12 mouse cellular contexts compared by ENCODE assay signal in the genomic region with DNA sequence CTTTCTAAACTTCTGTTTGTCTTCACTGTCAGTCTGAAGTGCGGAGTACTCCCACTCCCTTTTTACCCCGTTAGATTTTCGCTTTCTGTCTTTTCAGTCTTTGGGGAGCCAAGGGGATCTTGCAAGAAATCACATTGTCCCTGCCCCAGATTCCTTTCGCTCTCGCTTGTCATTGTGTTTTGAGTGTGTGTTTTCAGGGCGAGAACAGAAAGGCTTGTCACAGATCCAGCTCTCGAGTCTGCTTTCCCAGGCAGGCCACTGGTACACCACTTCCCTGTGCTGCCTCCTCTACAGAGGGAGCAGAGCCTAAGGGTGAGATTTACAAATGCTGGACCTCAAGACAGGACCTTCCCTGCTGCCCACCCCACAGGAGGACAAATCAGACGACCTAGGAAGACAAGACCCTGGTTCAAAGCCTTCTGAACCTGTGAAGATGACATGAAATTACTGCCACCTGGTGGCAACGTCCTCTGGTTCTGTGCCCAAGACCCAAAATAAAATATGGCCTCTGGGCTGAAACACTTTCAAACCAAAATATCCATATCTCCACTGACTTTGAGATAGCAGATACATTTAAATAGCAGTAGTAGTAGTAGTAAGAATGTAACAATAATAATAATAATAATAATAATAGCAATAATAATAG.
DNase-seq lines count a peak whose midpoint lies in the region; ATAC-seq and TF ChIP-seq lines count a peak whose summit lies in the region.
"Had no signal": no experiment of that assay in that cellular context is flagged by ENCODE, and none has a peak within 500 bp of the region (broad histone marks: within the 10 kb centered on the region; RNA-seq: fewer than 3 reads in every experiment).

No protein-coding gene starts in this region.

- ATAC-seq in midbrain, embryonic 15.5 days (replicated peaks), result no peak
- peak; percentile 35; the same call in 1 of the 2 replicates for ATAC-seq in hindbrain, postnatal 0 days
- no peak for ATAC-seq in kidney, embryonic 16.5 days (ENCODE audit: low FRiP score, low TSS enrichment)

- no peak overlapping the region for H3K9ac ChIP-seq in heart, adult 2 months (ENCODE audit: low read depth, low read length)
- no peak overlapping the region for H3K9ac ChIP-seq in midbrain, embryonic 15.5 days
- H3K9ac ChIP-seq in MEL (ENCODE audit: control insufficient read depth, low read depth, low read length, poor library complexity, severe bottlenecking), result no peak overlapping the region
- no peak overlapping the region for H3K9ac ChIP-seq in hindbrain, postnatal 0 days (replicated peaks; ENCODE audit: low read length)
- no peak overlapping the region for H3K9ac ChIP-seq in kidney, embryonic 16.5 days (replicated peaks; ENCODE audit: low read length)
- H3K9ac ChIP-seq: midbrain, embryonic 12.5 days had no signal

- no peaks in the 10 kb centered on the region for H3K36me3 ChIP-seq in heart, adult 2 months (ENCODE audit: control insufficient read depth, insufficient read depth, low read length)
- no peaks in the 10 kb centered on the region for H3K36me3 ChIP-seq in heart, embryonic 10.5 days
- H3K36me3 ChIP-seq in midbrain, embryonic 10.5 days, result no peaks in the 10 kb centered on the region
- H3K36me3 ChIP-seq in midbrain, embryonic 15.5 days (replicated peaks), result no peaks in the 10 kb centered on the region
- no peaks in the 10 kb centered on the region for H3K36me3 ChIP-seq in MEL (ENCODE audit: control insufficient read depth in 1 of 2, insufficient read depth in 2 of 2, low read length in 2 of 2)
- no peaks in the 10 kb centered on the region for H3K36me3 ChIP-seq in hindbrain, postnatal 0 days (ENCODE audit: insufficient read depth, low read length)
- H3K36me3 ChIP-seq in kidney, embryonic 16.5 days (ENCODE audit: insufficient read depth, low read length), result no peaks in the 10 kb centered on the region
- H3K36me3 ChIP-seq: midbrain, embryonic 12.5 days had no signal

- no peaks in the 10 kb centered on the region for H3K9me3 ChIP-seq in heart, embryonic 10.5 days
- H3K9me3 ChIP-seq in midbrain, embryonic 10.5 days (replicated peaks), result no peaks in the 10 kb centered on the region
- H3K9me3 ChIP-seq in midbrain, embryonic 15.5 days, result no peaks in the 10 kb centered on the region
- H3K9me3 ChIP-seq in MEL (replicated peaks; ENCODE audit: insufficient read depth, low read length), result no peaks in the 10 kb centered on the region
- no peaks in the 10 kb centered on the region for H3K9me3 ChIP-seq in hindbrain, postnatal 0 days (ENCODE audit: low read length)
- no peaks in the 10 kb centered on the region for H3K9me3 ChIP-seq in kidney, embryonic 16.5 days (ENCODE audit: low read length)
- H3K9me3 ChIP-seq: midbrain, embryonic 12.5 days had no signal

- H3K4me2 ChIP-seq in midbrain, embryonic 15.5 days, result no peak overlapping the region
- no peak overlapping the region for H3K4me2 ChIP-seq in hindbrain, postnatal 0 days (ENCODE audit: low read depth, low read length)
- H3K4me2 ChIP-seq in kidney, embryonic 16.5 days (replicated peaks; ENCODE audit: low read depth, low read length), result no peak overlapping the region
- H3K4me2 ChIP-seq: liver, embryonic 11.5 days; midbrain, embryonic 12.5 days had no signal

- H3K4me1 ChIP-seq in heart, adult 2 months (ENCODE audit: control insufficient read depth, insufficient read depth, low read length), result no peaks in the 10 kb centered on the region
- H3K4me1 ChIP-seq in heart, embryonic 10.5 days, result no peaks in the 10 kb centered on the region
- no peaks in the 10 kb centered on the region for H3K4me1 ChIP-seq in midbrain, embryonic 10.5 days
- no peaks in the 10 kb centered on the region for H3K4me1 ChIP-seq in midbrain, embryonic 15.5 days
- H3K4me1 ChIP-seq in MEL (ENCODE audit: control insufficient read depth in 1 of 2, insufficient read depth in 2 of 2, low read length in 2 of 2), result no peaks in the 10 kb centered on the region
- no peaks in the 10 kb centered on the region for H3K4me1 ChIP-seq in hindbrain, postnatal 0 days (ENCODE audit: insufficient read depth, low read length)
- H3K4me1 ChIP-seq in kidney, embryonic 16.5 days (ENCODE audit: insufficient read depth, low read length), result no peaks in the 10 kb centered on the region
- H3K4me1 ChIP-seq: midbrain, embryonic 12.5 days had no signal

- no peak for TF ChIP-seq POLR2A in heart, adult 2 months (IDR thresholded peaks at IDR 0.05; ENCODE audit: insufficient read depth, low read depth, low read length)
- no peak for TF ChIP-seq POLR2A in MEL (IDR thresholded peaks at IDR 0.05; ENCODE audit: control insufficient read depth in 1 of 2, insufficient read depth in 1 of 2, low read depth in 1 of 2, low read length in 2 of 2, poor library complexity in 1 of 2)

- 55% methylated on average over 9 of the region's 9 CpGs for WGBS in heart, adult 2 months
- 59% methylated on average over 9 of the region's 9 CpGs for WGBS in heart, embryonic 10.5 days
- WGBS in midbrain, embryonic 10.5 days, result 60% methylated on average over 9 of the region's 9 CpGs
- WGBS in midbrain, embryonic 15.5 days, result 49% methylated on average over 9 of the region's 9 CpGs
- 41% methylated on average over 9 of the region's 9 CpGs for WGBS in hindbrain, postnatal 0 days
- WGBS in kidney, embryonic 16.5 days, result 59% methylated on average over 9 of the region's 9 CpGs

- H3K4me3 ChIP-seq in heart, adult 2 months, result no peak overlapping the region
- no peak overlapping the region for H3K4me3 ChIP-seq in heart, embryonic 10.5 days
- H3K4me3 ChIP-seq in midbrain, embryonic 10.5 days, result no peak overlapping the region
- no peak overlapping the region for H3K4me3 ChIP-seq in midbrain, embryonic 15.5 days
- H3K4me3 ChIP-seq in MEL (ENCODE audit: control insufficient read depth in 1 of 2, insufficient read depth in 1 of 2, low read depth in 2 of 2, low read length in 2 of 2), result no peak overlapping the region
- no peak overlapping the region for H3K4me3 ChIP-seq in hindbrain, postnatal 0 days (ENCODE audit: low read length)
- no peak overlapping the region for H3K4me3 ChIP-seq in kidney, embryonic 16.5 days (ENCODE audit: low read length)
- H3K4me3 ChIP-seq: midbrain, embryonic 12.5 days had no signal

- DNase-seq in heart, adult 2 months, result no peak
- no peak for DNase-seq in heart, embryonic 10.5 days (ENCODE audit: low spot score)
- DNase-seq in midbrain, embryonic 10.5 days (ENCODE audit: low spot score), result peak; percentile 26
- peak; percentile 1 for DNase-seq in MEL (ENCODE audit: low read depth, low spot score)
- peak; percentile 73 for DNase-seq in hindbrain, postnatal 0 days (ENCODE audit: low spot score)
- no peak for DNase-seq in adrenal gland, adult 8-10 months
- DNase-seq: heart, adult 18-20 months; kidney, adult 8-10 months had no signal

- TF ChIP-seq CTCF in heart, adult 2 months (IDR thresholded peaks at IDR 0.05), result peak; percentile 23; the same call in 1 of the 2 replicates
- peak in 1 of 3 experiments; percentile 5; a peak in 1 of 6 replicates for TF ChIP-seq CTCF in MEL (IDR thresholded peaks at IDR 0.05 in 2 of 3, conservative IDR thresholded peaks at IDR 0.05 in 1 of 3; ENCODE audit: control insufficient read depth in 1 of 3, insufficient read depth in 1 of 3, low read depth in 2 of 3, low read length in 3 of 3, poor library complexity in 1 of 3, severe bottlenecking in 1 of 3)
- TF ChIP-seq CTCF in hindbrain, postnatal 0 days (IDR thresholded peaks at IDR 0.05; ENCODE audit: low read depth), result peak; percentile 63

- intact Hi-C loops in heart, adult 2 months (cut with DNase I), result loop anchor here (5.0 kb wide), 1 partner anchor 112 kb away; no protein-coding TSS in a partner anchor

- H3K27ac ChIP-seq in heart, adult 2 months, result no peak overlapping the region
- no peak overlapping the region for H3K27ac ChIP-seq in heart, embryonic 10.5 days
- no peak overlapping the region for H3K27ac ChIP-seq in midbrain, embryonic 10.5 days (replicated peaks)
- no peak overlapping the region for H3K27ac ChIP-seq in midbrain, embryonic 15.5 days
- no peak overlapping the region for H3K27ac ChIP-seq in MEL (ENCODE audit: control insufficient read depth, low read depth, low read length)
- H3K27ac ChIP-seq in hindbrain, postnatal 0 days, result peak overlapping the region; percentile 37; the same call in 1 of the 2 replicates
- H3K27ac ChIP-seq in kidney, embryonic 16.5 days (ENCODE audit: low read length), result no peak overlapping the region
- H3K27ac ChIP-seq: midbrain, embryonic 12.5 days had no signal

- no peak for TF ChIP-seq EP300 in heart, adult 2 months (IDR thresholded peaks at IDR 0.05; ENCODE audit: insufficient read depth, low read depth, low read length)
- no peak for TF ChIP-seq EP300 in MEL (IDR thresholded peaks at IDR 0.05; ENCODE audit: low read depth in 1 of 2, low read length in 2 of 2)

- no peaks in the 10 kb centered on the region for H3K79me2 ChIP-seq in heart, adult 2 months (replicated peaks; ENCODE audit: control insufficient read depth, insufficient read depth, low read length)
- no peaks in the 10 kb centered on the region for H3K79me2 ChIP-seq in MEL (ENCODE audit: control insufficient read depth, insufficient read depth, low read length, poor library complexity)

- H3K27me3 ChIP-seq in heart, adult 2 months (ENCODE audit: control insufficient read depth, insufficient read depth, low read length), result no peaks in the 10 kb centered on the region
- H3K27me3 ChIP-seq in heart, embryonic 10.5 days (ENCODE audit: insufficient read depth, poor library complexity, severe bottlenecking), result peaks cover 3% of the 10 kb centered on the region; the same call in 1 of the 2 replicates
- peaks cover 51% of the 10 kb centered on the region for H3K27me3 ChIP-seq in midbrain, embryonic 10.5 days (ENCODE audit: low read depth, poor library complexity, severe bottlenecking)
- peaks cover 45% of the 10 kb centered on the region for H3K27me3 ChIP-seq in midbrain, embryonic 15.5 days (replicated peaks)
- no peaks in the 10 kb centered on the region; a peak in 1 of 4 replicates for H3K27me3 ChIP-seq in MEL (ENCODE audit: control insufficient read depth in 1 of 2, insufficient read depth in 2 of 2, low read length in 2 of 2)
- no peaks in the 10 kb centered on the region for H3K27me3 ChIP-seq in hindbrain, postnatal 0 days (ENCODE audit: insufficient read depth, low read length)
- no peaks in the 10 kb centered on the region for H3K27me3 ChIP-seq in kidney, embryonic 16.5 days (ENCODE audit: insufficient read depth, low read length)

- no peak; the same call in 1 of the 2 replicates for TF ChIP-seq RAD21 in MEL (IDR thresholded peaks at IDR 0.05; ENCODE audit: low read depth, low read length)

TF ChIP-seq in MEL, 35 proteins besides CTCF, POLR2A, EP300 and RAD21:
- no peak for TF ChIP-seq RCOR1 (IDR thresholded peaks at IDR 0.05; ENCODE audit: low read depth, low read length)
- 0 out of 2 replicates have a peak, but pooled peaks have one; percentile 9 for TF ChIP-seq SMC3 (IDR thresholded peaks at IDR 0.05; ENCODE audit: low read depth, low read length)

Comparison
In these comparisons a context has a peak if more than half of its experiments do, and no peak if none do; other contexts are left out.
1. DNase-seq: peak in midbrain, embryonic 10.5 days (single experiment), MEL (single experiment) and hindbrain, postnatal 0 days (single experiment); none in heart, adult 2 months (0 of 2), heart, embryonic 10.5 days (single experiment) and adrenal gland, adult 8-10 months (single experiment).